Mouse (Mus musculus): Measurements from ENCODE around the gene Nab2.

DNA sequence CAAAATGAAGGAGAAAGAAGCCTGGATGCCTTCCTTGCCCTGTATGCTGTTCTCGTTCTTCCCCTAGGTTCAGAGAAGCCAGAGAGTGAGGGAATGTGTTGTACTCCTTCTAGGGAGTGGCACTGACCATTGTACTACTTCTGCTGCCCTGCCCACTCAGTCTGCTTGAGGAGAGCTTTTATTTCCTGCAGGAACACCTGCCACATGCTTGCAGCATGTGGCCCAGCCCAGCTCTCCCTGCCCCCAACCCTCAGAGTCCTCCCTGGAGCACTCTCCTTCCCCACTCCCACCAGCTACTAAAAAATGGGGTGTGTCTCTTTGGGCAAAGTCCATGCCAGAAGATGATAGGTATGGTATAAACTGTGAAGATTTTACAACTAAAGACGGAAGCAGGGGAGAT lies 35.9 kb upstream of the Nab2 start:
- TF ChIP-seq CTCF (IDR thresholded peaks at IDR 0.05; ENCODE audit: borderline replicate concordance, insufficient read depth, low read depth, low read length) (no peak), POLR2A (IDR thresholded peaks at IDR 0.05; ENCODE audit: borderline replicate concordance, insufficient read depth, low read length) (no peak)
